Mouse (Mus musculus) liver, embryonic 16.5 days (tissue): Measurements from ENCODE around the gene Ptpn14. TPM values are rescaled to one million over a fixed set of nuclear protein-coding genes. Genes with fewer than 3 reads are reported as not detected.

Experiments used
- ATAC-seq: fragments of 200-750 bp; cut with Nextera tagmentation; 2 replicates; pipeline ENCODE4 v1.8.0; 2017; ENCODE audit warnings: low read depth, mild to moderate bottlenecking, moderate number of reproducible peaks, moderate library complexity
- H3K27ac ChIP-seq: fragments of 300-500 bp; sonication (generic); 2 replicates; pipeline ENCODE4 v1.5.1; 2014; ENCODE audit warnings: mild to moderate bottlenecking, low read length
- H3K27me3 ChIP-seq: fragments of 300-500 bp; sonication (generic); 2 replicates; pipeline ENCODE4 v1.6.1; 2014; ENCODE audit warnings: low read depth, low read length, mixed read lengths; ENCODE audit not compliant: control insufficient read depth, insufficient read depth
- H3K36me3 ChIP-seq: fragments of 300-500 bp; sonication (generic); 2 replicates; pipeline ENCODE4 v1.6.1; 2014; ENCODE audit warnings: mild to moderate bottlenecking; ENCODE audit not compliant: control insufficient read depth, insufficient read depth
- H3K4me1 ChIP-seq: fragments of 300-500 bp; sonication (generic); 2 replicates; pipeline ENCODE4 v1.6.1; 2014; ENCODE audit warnings: low read depth, low read length, mixed read lengths; ENCODE audit not compliant: control insufficient read depth
- H3K4me2 ChIP-seq: fragments of 300-500 bp; sonication (generic); 2 replicates; pipeline ENCODE4 v1.6.1; 2014; ENCODE audit warnings: low read depth, low read length, mixed read lengths
- H3K4me3 ChIP-seq: fragments of 300-500 bp; sonication (generic); 2 replicates; pipeline ENCODE4 v1.5.1; 2014; ENCODE audit warnings: low read depth, mild to moderate bottlenecking, low read length
- H3K9ac ChIP-seq: fragments of 300-500 bp; sonication (generic); 2 replicates; pipeline ENCODE4 v1.6.1; 2014; ENCODE audit warnings: low read depth, low read length
- H3K9me3 ChIP-seq: fragments of 300-500 bp; sonication (generic); replicated peaks from 2 replicates; pipeline ENCODE4 v1.6.1; 2016; ENCODE audit warnings: low read length; ENCODE audit not compliant: control insufficient read depth
- WGBS: fragments of 180-500 bp; shearing (Covaris S2); extraction: QIAGEN DNeasy Blood & Tissue Kit; methylation state at CpG from one replicate; pipeline ENCODE4 v1.1.7; 2014; ENCODE audit not compliant: insufficient replicate concordance; 5-methylcytosine and 5-hydroxymethylcytosine counted together
- polyA plus RNA-seq: library from polyadenylated mRNA; unstranded; fragments of >200 nt; fragmentation: Nextera tagmentation; extraction: Ambion mirVana; gene quantifications from 2 replicates; pipeline ENCODE4 v1.2.1, GENCODE M21; 2015

The Ptpn14 gene
- polyA plus RNA-seq, 1 experiment from 2014 or later, result 0.38 TPM

- H3K9me3 ChIP-seq, result no peaks in the 10 kb centered on the region
- no peak overlapping the region for H3K4me2 ChIP-seq
- 68% methylated on average over 6 of the region's 6 CpGs for WGBS
- H3K36me3 ChIP-seq, result no peaks in the 10 kb centered on the region
- H3K27me3 ChIP-seq, result no peaks in the 10 kb centered on the region
- H3K4me3 ChIP-seq, result no peak overlapping the region
- H3K4me1 ChIP-seq, result no peaks in the 10 kb centered on the region
- no peak overlapping the region for H3K27ac ChIP-seq
- H3K9ac ChIP-seq, result no peak overlapping the region
- no peak for ATAC-seq
These were observed 61.5 kb downstream of the Ptpn14 start for GRCm38 (mm10) chr1:189789545-189789944.

GRCm38 (mm10) chr1:189790666-189791065, 62.6 kb downstream of the Ptpn14 start:
- Histone ChIP-seq H3K4me1 (peaks cover 3% of the 10 kb centered on the region), H3K27ac (no peak overlapping the region), H3K27me3 (no peaks in the 10 kb centered on the region), H3K36me3 (no peaks in the 10 kb centered on the region), H3K9me3 (no peaks in the 10 kb centered on the region), H3K4me2 (no peak overlapping the region), H3K4me3 (no peak overlapping the region), H3K9ac (no peak overlapping the region)
- no peak for ATAC-seq
- 60% methylated on average over 7 of the region's 7 CpGs for WGBS

- Histone ChIP-seq H3K4me3 (no peak overlapping the region), H3K27ac (no peak overlapping the region), H3K4me1 (peaks cover 3% of the 10 kb centered on the region), H3K9ac (no peak overlapping the region), H3K36me3 (no peaks in the 10 kb centered on the region), H3K9me3 (no peaks in the 10 kb centered on the region), H3K4me2 (no peak overlapping the region), H3K27me3 (no peaks in the 10 kb centered on the region)
- ATAC-seq, result no peak
- WGBS, result 65% methylated on average over 10 of the region's 10 CpGs
These were observed 63.6 kb downstream of the Ptpn14 start for GRCm38 (mm10) chr1:189791534-189792217.

GRCm38 (mm10) chr1:189792560-189793195, 64.6 kb downstream of the Ptpn14 start:
- H3K9ac ChIP-seq, result no peak overlapping the region
- no peaks in the 10 kb centered on the region for H3K27me3 ChIP-seq
- H3K9me3 ChIP-seq, result no peaks in the 10 kb centered on the region
- no peak for ATAC-seq
- H3K4me2 ChIP-seq, result no peak overlapping the region
- H3K4me1 ChIP-seq, result peaks cover 3% of the 10 kb centered on the region
- H3K27ac ChIP-seq, result no peak overlapping the region
- H3K36me3 ChIP-seq, result no peaks in the 10 kb centered on the region
- no peak overlapping the region for H3K4me3 ChIP-seq
- WGBS, result 32% methylated on average over 14 of the region's 14 CpGs

- 0 out of 2 replicates have a peak, but pooled peaks cover 3% of the 10 kb centered on the region for H3K9me3 ChIP-seq
- no peak overlapping the region for H3K4me2 ChIP-seq
- H3K27me3 ChIP-seq, result no peaks in the 10 kb centered on the region
- H3K9ac ChIP-seq, result no peak overlapping the region
- peak; percentile 31; the same call in 1 of the 2 replicates for ATAC-seq
- no peak overlapping the region for H3K4me3 ChIP-seq
- no peaks in the 10 kb centered on the region for H3K36me3 ChIP-seq
- 32% methylated on average over 15 of the region's 15 CpGs for WGBS
- H3K4me1 ChIP-seq, result peaks cover 3% of the 10 kb centered on the region
- H3K27ac ChIP-seq, result no peak overlapping the region
These were observed 70.9 kb downstream of the Ptpn14 start for GRCm38 (mm10) chr1:189798949-189799348.

GRCm38 (mm10) chr1:189800211-189800961, 72.3 kb downstream of the Ptpn14 start:
- Histone ChIP-seq H3K27ac (no peak overlapping the region), H3K27me3 (no peaks in the 10 kb centered on the region), H3K4me3 (no peak overlapping the region), H3K9me3 (0 out of 2 replicates have a peak, but pooled peaks cover 3% of the 10 kb centered on the region), H3K9ac (no peak overlapping the region), H3K4me2 (no peak overlapping the region), H3K4me1 (peaks cover 1% of the 10 kb centered on the region), H3K36me3 (no peaks in the 10 kb centered on the region)
- WGBS, result 78% methylated on average over 13 of the region's 13 CpGs
- no peak for ATAC-seq

GRCm38 (mm10) chr1:189801303-189801702, 73.2 kb downstream of the Ptpn14 start:
- no peak overlapping the region for H3K9ac ChIP-seq
- 66% methylated on average over 4 of the region's 4 CpGs for WGBS
- H3K4me1 ChIP-seq, result no peaks in the 10 kb centered on the region; the same call in 1 of the 2 replicates
- no peaks in the 10 kb centered on the region for H3K27me3 ChIP-seq
- no peak for ATAC-seq
- H3K36me3 ChIP-seq, result no peaks in the 10 kb centered on the region
- H3K27ac ChIP-seq, result no peak overlapping the region
- H3K9me3 ChIP-seq, result 0 out of 2 replicates have a peak, but pooled peaks cover 3% of the 10 kb centered on the region
- no peak overlapping the region for H3K4me2 ChIP-seq
- no peak overlapping the region for H3K4me3 ChIP-seq

GRCm38 (mm10) chr1:189802575-189802974, 74.5 kb downstream of the Ptpn14 start:
- Histone ChIP-seq H3K4me2 (no peak overlapping the region), H3K4me1 (no peaks in the 10 kb centered on the region; the same call in 1 of the 2 replicates), H3K27me3 (no peaks in the 10 kb centered on the region), H3K9ac (no peak overlapping the region), H3K4me3 (no peak overlapping the region), H3K36me3 (no peaks in the 10 kb centered on the region), H3K9me3 (0 out of 2 replicates have a peak, but pooled peaks cover 3% of the 10 kb centered on the region), H3K27ac (no peak overlapping the region)
- ATAC-seq, result no peak
- 82% methylated on average over 4 of the region's 4 CpGs for WGBS
